Mouse (Mus musculus) brain, embryonic 14.5 days (tissue): ENCODE results near the gene Utp4. TPM values are rescaled to one million over a fixed set of nuclear protein-coding genes. Genes with fewer than 3 reads are reported as not detected.

Source experiments
- DNase-seq: peaks from one replicate; pipeline ENCODE4 v3.0.0-alpha.2; 2011; ENCODE audit warnings: low read depth
- CTCF ChIP-seq: fragments of 200-500 bp; IDR thresholded peaks from 2 replicates; pipeline ENCODE4 v1.5.1; 2012; ENCODE audit warnings: inconsistent platforms, mild to moderate bottlenecking, moderate library complexity, borderline replicate concordance; ENCODE audit not compliant: insufficient read depth, insufficient read length; ENCODE audit errors: extremely low read depth
- POLR2A ChIP-seq: fragments of 200-500 bp; IDR thresholded peaks from 2 replicates; pipeline ENCODE4 v1.6.1; 2012; ENCODE audit warnings: mild to moderate bottlenecking, inconsistent platforms, borderline replicate concordance; ENCODE audit not compliant: poor library complexity, insufficient read depth, insufficient read length, severe bottlenecking; ENCODE audit errors: extremely low read depth
- polyA plus RNA-seq: library from polyadenylated mRNA; depleted of rRNA; stranded (reverse); fragments of >200 nt; gene quantifications from 2 replicates; pipeline ENCODE4 v1.2.3, GENCODE M21; 2012; rRNA removed

Utp4 gene
- polyA plus RNA-seq, result 32.4 and 40.2 TPM in 2 replicates

DNA sequence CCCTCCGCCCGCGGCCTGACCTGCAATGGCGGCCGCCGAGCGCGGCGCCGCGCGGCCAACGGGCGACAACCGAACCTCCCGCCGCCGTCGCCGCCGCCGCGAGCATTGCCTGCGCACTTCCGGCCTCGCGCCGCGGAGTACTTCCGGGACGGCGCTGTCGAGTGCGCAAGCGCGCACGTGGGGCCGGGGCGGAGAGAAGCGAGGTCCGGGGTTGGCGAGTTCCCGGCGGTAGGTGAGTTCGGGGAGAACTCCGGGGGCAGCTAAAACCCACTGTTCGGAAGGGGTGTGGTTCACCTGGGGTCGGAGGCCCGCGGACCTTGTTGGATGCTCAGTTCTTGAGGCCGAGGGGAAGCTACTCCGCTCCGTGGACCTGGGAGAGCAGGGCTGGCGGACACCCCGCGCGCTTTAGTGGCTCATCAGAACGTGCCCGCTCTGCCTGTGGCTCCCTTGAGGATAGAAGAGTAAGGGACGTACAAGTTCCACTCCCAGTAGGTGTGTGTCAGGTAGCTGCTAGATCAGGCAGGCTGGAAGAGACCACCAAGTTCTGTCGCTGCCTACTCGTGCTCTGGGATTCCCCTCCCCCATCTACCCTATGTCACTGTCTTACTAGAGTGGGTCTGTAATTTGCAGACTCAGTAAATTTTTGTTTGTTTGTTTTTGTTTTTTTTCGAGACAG, at the start of gene Utp4:
Gene Utp4, plus strand, starts transcription at position 156 of the 676 bp plus-strand sequence.
- TF ChIP-seq POLR2A (peak; percentile 96), CTCF (no peak)
- peak; percentile 94 for DNase-seq

GRCm38 (mm10) chr8:106850034-106850433, 43.4 kb upstream of the Utp4 start:
- DNase-seq, result no peak
- TF ChIP-seq CTCF (no peak), POLR2A (no peak)

DNA sequence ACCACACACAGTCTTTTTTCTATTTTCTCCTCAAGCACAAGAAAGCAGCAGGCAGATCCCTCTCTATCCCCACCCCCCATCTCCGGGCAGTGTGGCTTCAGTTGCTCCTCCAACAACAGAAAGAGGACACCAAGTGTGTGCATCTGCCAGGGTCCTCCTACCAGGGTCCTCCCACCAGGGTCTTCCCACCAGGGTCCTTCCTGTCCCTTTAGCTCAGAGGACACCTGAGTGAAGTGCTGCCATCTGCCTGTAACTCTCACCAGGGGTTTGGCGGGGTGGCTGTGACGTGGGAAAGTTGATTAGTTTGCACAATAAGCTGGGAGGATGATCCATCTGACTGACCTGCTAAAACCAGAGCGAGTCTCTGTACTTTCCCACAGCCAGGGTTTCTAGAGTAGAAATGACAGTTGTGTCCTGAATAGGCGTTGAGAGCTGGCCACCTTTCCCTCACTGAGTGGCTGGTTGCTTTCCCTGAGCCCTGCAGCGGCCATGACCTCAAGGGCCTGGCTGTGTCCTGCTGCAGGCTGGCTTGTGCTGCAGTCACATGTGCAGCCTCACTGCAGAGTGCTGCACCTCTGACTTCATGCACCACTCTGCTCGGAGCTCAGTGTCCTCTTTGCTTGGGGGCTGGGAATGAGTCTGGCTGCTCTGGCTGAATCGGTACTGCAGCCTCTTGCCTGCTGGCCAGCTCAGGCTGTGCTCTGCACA, 38.7 kb upstream of the Utp4 start:
- TF ChIP-seq POLR2A (no peak), CTCF (no peak)
- no peak for DNase-seq

- DNase-seq, result no peak
- TF ChIP-seq CTCF (no peak), POLR2A (no peak)
These were observed 38.2 kb upstream of the Utp4 start for GRCm38 (mm10) chr8:106855242-106855562.

DNA sequence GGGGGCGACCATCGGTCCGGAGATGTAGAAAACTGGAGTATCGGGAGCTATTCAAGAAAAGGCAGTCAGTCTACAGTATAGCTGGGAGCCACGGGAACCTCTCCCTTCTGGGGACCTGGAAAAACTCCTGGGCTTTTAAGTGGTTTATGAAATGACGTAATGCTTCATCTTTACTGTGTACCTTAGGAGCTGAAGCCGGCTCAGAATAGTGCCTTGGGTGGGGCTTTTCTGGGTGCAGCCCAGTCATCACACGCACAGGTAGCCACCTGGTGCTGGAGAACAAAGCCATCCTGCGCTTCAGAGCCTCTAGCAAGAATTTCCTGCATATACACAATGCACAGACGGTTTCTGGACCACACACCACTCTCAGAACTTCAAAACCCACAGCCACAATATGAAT, 30.6 kb upstream of the Utp4 start:
- TF ChIP-seq POLR2A, result no peak
- no peak for TF ChIP-seq CTCF
- no peak for DNase-seq

DNA sequence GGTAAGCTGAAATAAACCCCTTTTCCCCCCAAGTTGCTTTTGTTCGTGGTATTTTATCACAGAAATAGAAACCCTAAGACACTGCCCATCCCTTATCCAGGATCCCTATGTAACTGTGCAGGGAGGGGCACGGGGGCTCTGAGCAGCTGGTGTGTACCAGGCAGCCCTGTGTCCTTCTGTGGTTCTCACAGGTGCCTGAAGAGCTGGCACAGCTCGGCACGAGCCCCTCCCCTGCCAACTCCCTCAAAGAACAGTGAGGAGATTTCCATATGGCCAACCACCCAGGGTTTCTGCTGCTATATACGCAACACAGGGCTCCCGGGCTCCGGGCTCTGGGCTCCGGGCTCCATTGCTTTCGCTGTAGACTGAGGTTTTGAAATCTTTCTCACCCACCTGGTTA, 28.1 kb upstream of the Utp4 start:
- TF ChIP-seq POLR2A (no peak), CTCF (no peak)
- DNase-seq, result peak; percentile 69

DNA sequence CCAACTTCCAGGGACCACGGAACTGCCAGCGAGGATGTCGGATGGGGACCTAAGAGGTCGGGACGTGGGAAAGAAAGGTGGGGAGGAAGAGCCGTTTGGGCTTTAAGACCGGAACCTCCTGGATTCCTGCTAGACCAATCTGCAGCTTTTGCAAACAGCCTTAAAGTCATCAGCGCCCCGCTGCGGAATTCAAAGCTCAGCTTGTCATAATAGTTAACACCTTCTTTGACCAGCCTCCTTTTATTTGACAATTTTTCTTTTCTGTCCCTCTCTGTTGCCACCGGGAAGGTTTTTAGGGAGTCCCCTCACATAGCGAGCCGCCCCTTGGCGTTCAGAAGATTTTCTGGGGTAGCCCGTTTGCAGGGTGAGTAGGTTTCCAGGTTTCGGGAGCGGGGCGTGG, 23.4 kb upstream of the Utp4 start, which contains the start of gene Has3:
Gene Has3, plus strand, starts transcription at position 192 of the 400 bp plus-strand sequence.
- DNase-seq, result peak; percentile 54
- no peak for TF ChIP-seq POLR2A
- no peak for TF ChIP-seq CTCF

- TF ChIP-seq POLR2A, result peak; percentile 27; the same call in 1 of the 2 replicates
- TF ChIP-seq CTCF, result peak; percentile 35; the same call in 1 of the 2 replicates
- peak; percentile 78 for DNase-seq
These were observed 22.7 kb upstream of the Utp4 start for GRCm38 (mm10) chr8:106870537-106871327.

GRCm38 (mm10) chr8:106871328-106871926, 22.0 kb upstream of the Utp4 start:
- TF ChIP-seq CTCF (no peak), POLR2A (no peak)
- no peak for DNase-seq

GRCm38 (mm10) chr8:106871931-106872371, 21.5 kb upstream of the Utp4 start:
- DNase-seq, result peak; percentile 66
- TF ChIP-seq POLR2A, result no peak
- 0 out of 2 replicates have a peak, but pooled peaks have one; percentile 22 for TF ChIP-seq CTCF
